Mouse (Mus musculus): ENCODE results near the gene Hrh1.
"Not testable (repeated sequence)": the region's sequence is repeated elsewhere in the genome, so short reads cannot be mapped to it uniquely, and the experiment has no call there.

DNA sequence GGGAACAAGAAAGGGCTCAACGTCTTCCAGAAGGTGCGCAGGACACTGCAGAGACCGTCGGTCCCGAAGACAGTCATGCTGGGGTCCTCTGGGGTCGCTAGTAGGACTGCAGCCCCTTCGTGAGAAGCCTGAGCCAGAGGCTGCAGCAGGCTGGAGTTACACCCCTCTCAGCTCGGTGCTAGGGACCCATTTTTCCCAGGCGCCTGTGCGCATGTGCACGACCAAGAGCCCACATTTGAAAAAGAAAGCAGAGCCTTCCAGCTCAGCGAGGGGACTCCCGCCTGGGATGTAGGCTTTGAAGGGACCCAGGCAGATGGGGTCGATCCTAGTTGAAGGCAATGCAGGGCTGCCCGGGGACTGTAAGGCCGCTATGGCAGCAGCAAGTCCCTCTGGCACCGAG, 116.3 kb downstream of the Hrh1 start:
- TF ChIP-seq CTCF, POLR2A (IDR thresholded peaks at IDR 0.05; ENCODE audit: insufficient read depth, low read depth, low read length): not testable (repeated sequence)

Data from olfactory bulb, adult 2 months (tissue).